Mouse (Mus musculus) brown adipose tissue, adult 24 weeks (tissue): ENCODE measurements around the gene Fam111a. TPM values are rescaled to one million over a fixed set of nuclear protein-coding genes. Genes with fewer than 3 reads are reported as not detected.
"Not testable (repeated sequence)": the region's sequence is repeated elsewhere in the genome, so short reads cannot be mapped to it uniquely, and the experiment has no call there.

Source experiments
- H3K27ac ChIP-seq: fragments of 200-500 bp; replicated peaks from 2 replicates; pipeline ENCODE4 v1.5.1; 2012; ENCODE audit warnings: low read depth, mild to moderate bottlenecking, low read length
- H3K4me1 ChIP-seq: fragments of 200-500 bp; 2 replicates; pipeline ENCODE4 v1.6.1; 2012; ENCODE audit warnings: low read length, mixed read lengths; ENCODE audit not compliant: control insufficient read depth, insufficient read depth, insufficient read length
- H3K4me3 ChIP-seq: fragments of 200-500 bp; 2 replicates; pipeline ENCODE4 v1.5.1; 2012; ENCODE audit warnings: low read depth, mild to moderate bottlenecking, low read length, moderate library complexity; ENCODE audit not compliant: insufficient read depth
- polyA plus RNA-seq: library from polyadenylated mRNA; stranded (reverse); fragments of >200 nt; gene quantifications from 2 replicates; pipeline ENCODE4 v1.2.4, GENCODE M21; 2012; ENCODE audit not compliant: missing spikeins, insufficient read depth, insufficient read length

The Fam111a gene
- polyA plus RNA-seq, result 4.5 and 4.8 TPM in 2 replicates

- not testable (repeated sequence) for H3K4me3 ChIP-seq, H3K27ac ChIP-seq, H3K4me1 ChIP-seq
Measured at GRCm38 (mm10) chr19:12545440-12545839, at the start of gene Fam111a. Gene Fam111a, plus strand, starts transcription at chr19:12545740.

GRCm38 (mm10) chr19:12496241-12496640 lies 49.3 kb upstream of the Fam111a start:
- H3K4me3 ChIP-seq, result no peak overlapping the region
- H3K4me1 ChIP-seq, result peaks cover 3% of the 10 kb centered on the region; the same call in 1 of the 2 replicates
- H3K27ac ChIP-seq, result no peak overlapping the region

GRCm38 (mm10) chr19:12497909-12498308 lies 47.6 kb upstream of the Fam111a start:
- H3K27ac ChIP-seq, result no peak overlapping the region
- H3K4me3 ChIP-seq, result no peak overlapping the region
- peaks cover 3% of the 10 kb centered on the region; the same call in 1 of the 2 replicates for H3K4me1 ChIP-seq

GRCm38 (mm10) chr19:12498321-12498720 lies 47.2 kb upstream of the Fam111a start:
- H3K4me1 ChIP-seq, result peaks cover 3% of the 10 kb centered on the region; the same call in 1 of the 2 replicates
- H3K27ac ChIP-seq, result no peak overlapping the region
- H3K4me3 ChIP-seq, result no peak overlapping the region

GRCm38 (mm10) chr19:12498941-12499340 lies 46.6 kb upstream of the Fam111a start:
- Histone ChIP-seq H3K27ac (no peak overlapping the region), H3K4me3 (no peak overlapping the region)

GRCm38 (mm10) chr19:12499485-12499884 lies 46.1 kb upstream of the Fam111a start:
- H3K4me1 ChIP-seq, result peaks cover 3% of the 10 kb centered on the region; the same call in 1 of the 2 replicates
- peak overlapping the region; percentile 61 for H3K4me3 ChIP-seq

More at GRCm38 (mm10) chr19:12498941-12499340, 46.6 kb upstream of the Fam111a start:
- peaks cover 3% of the 10 kb centered on the region; the same call in 1 of the 2 replicates for H3K4me1 ChIP-seq

GRCm38 (mm10) chr19:12500124-12500523 lies 45.4 kb upstream of the Fam111a start:
- Histone ChIP-seq H3K27ac (peak overlapping the region; percentile 23), H3K4me3 (peak overlapping the region; percentile 61), H3K4me1 (peaks cover 3% of the 10 kb centered on the region; the same call in 1 of the 2 replicates)

More at GRCm38 (mm10) chr19:12499485-12499884, 46.1 kb upstream of the Fam111a start:
- H3K27ac ChIP-seq, result no peak overlapping the region

- Histone ChIP-seq H3K27ac (peak overlapping the region; percentile 1), H3K4me1 (peaks cover 3% of the 10 kb centered on the region; the same call in 1 of the 2 replicates), H3K4me3 (peak overlapping the region; percentile 61)
Measured at GRCm38 (mm10) chr19:12500881-12501311, 44.6 kb upstream of the Fam111a start.

GRCm38 (mm10) chr19:12501370-12502347 lies 43.9 kb upstream of the Fam111a start, which contains the start of gene Dtx4:
Gene Dtx4, minus strand, starts transcription at chr19:12501454.
- Histone ChIP-seq H3K4me1 (peaks cover 3% of the 10 kb centered on the region; the same call in 1 of the 2 replicates), H3K27ac (peak within 1 kb of the TSS; percentile 23), H3K4me3 (peak within 1 kb of the TSS; percentile 61)

- no peak overlapping the region for H3K4me3 ChIP-seq
Measured at GRCm38 (mm10) chr19:12502756-12503155, 42.8 kb upstream of the Fam111a start.

GRCm38 (mm10) chr19:12514621-12515020 lies 30.9 kb upstream of the Fam111a start:
- no peak overlapping the region for H3K27ac ChIP-seq
- no peak overlapping the region for H3K4me3 ChIP-seq
- no peaks in the 10 kb centered on the region for H3K4me1 ChIP-seq

More at GRCm38 (mm10) chr19:12502756-12503155, 42.8 kb upstream of the Fam111a start:
- Histone ChIP-seq H3K4me1 (peaks cover 3% of the 10 kb centered on the region; the same call in 1 of the 2 replicates), H3K27ac (no peak overlapping the region)

GRCm38 (mm10) chr19:12517671-12518540 lies 27.6 kb upstream of the Fam111a start:
- Histone ChIP-seq H3K27ac (no peak overlapping the region), H3K4me1 (no peaks in the 10 kb centered on the region), H3K4me3 (peak overlapping the region; percentile 66)

- no peaks in the 10 kb centered on the region for H3K4me1 ChIP-seq
- H3K4me3 ChIP-seq, result no peak overlapping the region
- no peak overlapping the region for H3K27ac ChIP-seq
Measured at GRCm38 (mm10) chr19:12518541-12518890, 27.0 kb upstream of the Fam111a start.

- no peak overlapping the region for H3K4me3 ChIP-seq
- no peaks in the 10 kb centered on the region for H3K4me1 ChIP-seq
- no peak overlapping the region for H3K27ac ChIP-seq
Measured at GRCm38 (mm10) chr19:12523377-12523776, 22.2 kb upstream of the Fam111a start.
